In genomic region chr16:17271124-17271523, GRCm38 (mm10) we compare ENCODE assay signal across 10 mouse cellular contexts. TPM values are rescaled to one million over a fixed set of nuclear protein-coding genes. Genes with fewer than 3 reads are reported as not detected.
A peak's percentile ranks its signal among the peaks of the same experiment; 100 is the strongest.
DNase-seq lines count a peak whose midpoint lies in the region; ATAC-seq and TF ChIP-seq lines count a peak whose summit lies in the region.
"Had no signal": no experiment of that assay in that cellular context is flagged by ENCODE, and none has a peak within 500 bp of the region (broad histone marks: within the 10 kb centered on the region; RNA-seq: fewer than 3 reads in every experiment).

No protein-coding gene starts in this region.

- no peak overlapping the region for H3K9ac ChIP-seq in forebrain, postnatal 0 days
- H3K9ac ChIP-seq in midbrain, embryonic 14.5 days (replicated peaks; ENCODE audit: low read length), result no peak overlapping the region
- H3K9ac ChIP-seq in midbrain, embryonic 15.5 days, result no peak overlapping the region
- H3K9ac ChIP-seq: limb, embryonic 15.5 days had no signal

- no peak overlapping the region for H3K4me2 ChIP-seq in forebrain, postnatal 0 days (ENCODE audit: low read depth)
- H3K4me2 ChIP-seq in midbrain, embryonic 14.5 days (ENCODE audit: low read length), result no peak overlapping the region
- H3K4me2 ChIP-seq in midbrain, embryonic 15.5 days, result no peak overlapping the region
- H3K4me2 ChIP-seq: limb, embryonic 15.5 days had no signal

- ATAC-seq in forebrain, postnatal 0 days, result no peak
- ATAC-seq in midbrain, embryonic 14.5 days (ENCODE audit: low FRiP score, low TSS enrichment), result no peak
- ATAC-seq in midbrain, embryonic 15.5 days (replicated peaks), result no peak
- ATAC-seq: Patski had no signal

- TF ChIP-seq CTCF in forebrain, postnatal 0 days (IDR thresholded peaks at IDR 0.05; ENCODE audit: low read depth), result peak; percentile 36
- peak; percentile 27; the same call in 1 of the 2 replicates for TF ChIP-seq CTCF in cortical plate, adult 2 months (IDR thresholded peaks at IDR 0.05; ENCODE audit: extremely low read depth, insufficient read depth, low read length)

- H3K9me3 ChIP-seq in forebrain, postnatal 0 days (ENCODE audit: low read length), result no peaks in the 10 kb centered on the region
- H3K9me3 ChIP-seq in forebrain, embryonic 10.5 days, result peaks cover 8% of the 10 kb centered on the region; the same call in 1 of the 2 replicates
- H3K9me3 ChIP-seq in midbrain, embryonic 14.5 days (ENCODE audit: control insufficient read depth, low read length), result peaks cover 6% of the 10 kb centered on the region; the same call in 1 of the 2 replicates
- H3K9me3 ChIP-seq in midbrain, embryonic 15.5 days, result no peaks in the 10 kb centered on the region
- H3K9me3 ChIP-seq: limb, embryonic 15.5 days had no signal

- H3K36me3 ChIP-seq in forebrain, postnatal 0 days (ENCODE audit: insufficient read depth), result no peaks in the 10 kb centered on the region
- H3K36me3 ChIP-seq in forebrain, embryonic 10.5 days (replicated peaks), result no peaks in the 10 kb centered on the region
- H3K36me3 ChIP-seq in midbrain, embryonic 14.5 days (ENCODE audit: control insufficient read depth, insufficient read depth, low read length), result no peaks in the 10 kb centered on the region
- H3K36me3 ChIP-seq in midbrain, embryonic 15.5 days (replicated peaks), result no peaks in the 10 kb centered on the region
- H3K36me3 ChIP-seq: limb, embryonic 15.5 days had no signal

- WGBS in forebrain, postnatal 0 days, result 77% methylated on average over 4 of the region's 4 CpGs
- 72% methylated on average over 4 of the region's 4 CpGs for WGBS in forebrain, embryonic 10.5 days
- 75% methylated on average over 4 of the region's 4 CpGs for WGBS in midbrain, embryonic 14.5 days
- 65% methylated on average over 4 of the region's 4 CpGs for WGBS in midbrain, embryonic 15.5 days

- no peaks in the 10 kb centered on the region for H3K27me3 ChIP-seq in forebrain, postnatal 0 days (ENCODE audit: insufficient read depth, low read length)
- no peaks in the 10 kb centered on the region for H3K27me3 ChIP-seq in forebrain, embryonic 10.5 days (ENCODE audit: poor library complexity, severe bottlenecking)
- H3K27me3 ChIP-seq in midbrain, embryonic 14.5 days (ENCODE audit: control insufficient read depth, insufficient read depth, low read length), result no peaks in the 10 kb centered on the region
- H3K27me3 ChIP-seq in midbrain, embryonic 15.5 days (replicated peaks), result no peaks in the 10 kb centered on the region
- H3K27me3 ChIP-seq: limb, embryonic 15.5 days; Patski had no signal

- no peak for TF ChIP-seq POLR2A in cortical plate, adult 2 months (IDR thresholded peaks at IDR 0.05; ENCODE audit: extremely low read depth, insufficient read depth, low read length)

- H3K27ac ChIP-seq in forebrain, postnatal 0 days (ENCODE audit: low read depth, low read length), result no peak overlapping the region
- H3K27ac ChIP-seq in forebrain, embryonic 10.5 days, result no peak overlapping the region
- no peak overlapping the region for H3K27ac ChIP-seq in cortical plate, adult 2 months (ENCODE audit: insufficient read depth, low read length)
- no peak overlapping the region for H3K27ac ChIP-seq in midbrain, embryonic 14.5 days (replicated peaks; ENCODE audit: low read depth, low read length)
- no peak overlapping the region for H3K27ac ChIP-seq in midbrain, embryonic 15.5 days
- H3K27ac ChIP-seq: limb, embryonic 15.5 days had no signal

- H3K4me1 ChIP-seq in forebrain, postnatal 0 days (ENCODE audit: insufficient read depth), result no peaks in the 10 kb centered on the region
- peaks cover under 1% of the 10 kb centered on the region for H3K4me1 ChIP-seq in forebrain, embryonic 10.5 days
- H3K4me1 ChIP-seq in cortical plate, adult 2 months (ENCODE audit: control insufficient read depth, insufficient read depth, low read length), result no peaks in the 10 kb centered on the region
- no peaks in the 10 kb centered on the region for H3K4me1 ChIP-seq in midbrain, embryonic 14.5 days (ENCODE audit: control insufficient read depth, insufficient read depth, low read length)
- H3K4me1 ChIP-seq in midbrain, embryonic 15.5 days, result peaks cover under 1% of the 10 kb centered on the region; the same call in 1 of the 2 replicates
- H3K4me1 ChIP-seq: limb, embryonic 15.5 days had no signal

- no peak overlapping the region for H3K4me3 ChIP-seq in forebrain, postnatal 0 days (ENCODE audit: low read depth, low read length)
- H3K4me3 ChIP-seq in forebrain, embryonic 10.5 days, result no peak overlapping the region
- H3K4me3 ChIP-seq in cortical plate, adult 2 months (ENCODE audit: insufficient read depth, low read length), result no peak overlapping the region
- no peak overlapping the region for H3K4me3 ChIP-seq in midbrain, embryonic 14.5 days (replicated peaks; ENCODE audit: low read depth, low read length)
- no peak overlapping the region for H3K4me3 ChIP-seq in midbrain, embryonic 15.5 days
- H3K4me3 ChIP-seq: limb, embryonic 15.5 days had no signal

- no peak for DNase-seq in forebrain, postnatal 0 days
- DNase-seq in forebrain, embryonic 10.5 days (ENCODE audit: extremely low spot score, low spot score), result no peak
- DNase-seq in right cerebral cortex, postnatal 4 days, result peak; percentile 33
- no peak for DNase-seq in right cerebral cortex, postnatal 36 days (ENCODE audit: low spot score in 2 of 2)
- DNase-seq in mesoderm, embryonic 11.5 days (ENCODE audit: low read depth, low spot score), result peak; percentile 13
- no peak for DNase-seq in midbrain, embryonic 14.5 days

RNA-seq across cellular contexts. Expression of gene Tmem191c, which starts 4.8 kb away (rescaled TPM):
- 55.2 and 71.0 TPM in 2 replicates for total RNA-seq in forebrain, postnatal 0 days (2014; rRNA removed)
- 36.2 and 53.5 TPM in 2 replicates for polyA plus RNA-seq in forebrain, postnatal 0 days (2015; fragmentation: Nextera tagmentation; extraction: Ambion mirVana)
- polyA plus RNA-seq in forebrain, embryonic 10.5 days (2016; fragmentation: Nextera tagmentation; extraction: Ambion mirVana), result 7.8 and 8.8 TPM in 2 replicates
- 315 and 327 TPM in 2 replicates for polyA plus RNA-seq in cortical plate, adult 2 months (2012; rRNA removed)
- polyA plus RNA-seq in midbrain, embryonic 14.5 days (2014; fragmentation: Nextera tagmentation; extraction: Ambion mirVana), result 25.3 and 38.0 TPM in 2 replicates
- polyA plus RNA-seq in midbrain, embryonic 15.5 days (2015; fragmentation: Nextera tagmentation; extraction: Ambion mirVana), result 63.2 and 67.6 TPM in 2 replicates

RNA-seq across cellular contexts. Expression of gene Hic2, which starts 37.8 kb away (rescaled TPM):
- 10.4 and 14.9 TPM in 2 replicates for total RNA-seq in forebrain, postnatal 0 days (2014; rRNA removed)
- 2.7 and 4.3 TPM in 2 replicates for polyA plus RNA-seq in forebrain, postnatal 0 days (2015; fragmentation: Nextera tagmentation; extraction: Ambion mirVana)
- 14.7 and 16.5 TPM in 2 replicates for polyA plus RNA-seq in forebrain, embryonic 10.5 days (2016; fragmentation: Nextera tagmentation; extraction: Ambion mirVana)
- polyA plus RNA-seq in cortical plate, adult 2 months (2012; rRNA removed), result 5.7 and 6.0 TPM in 2 replicates
- 6.4 and 7.7 TPM in 2 replicates for polyA plus RNA-seq in midbrain, embryonic 14.5 days (2014; fragmentation: Nextera tagmentation; extraction: Ambion mirVana)
- 11.1 and 11.6 TPM in 2 replicates for polyA plus RNA-seq in midbrain, embryonic 15.5 days (2015; fragmentation: Nextera tagmentation; extraction: Ambion mirVana)

Comparison
In these comparisons a context has a peak if more than half of its experiments do, and no peak if none do; other contexts are left out.
1. DNase-seq: peak in right cerebral cortex, postnatal 4 days (single experiment) and mesoderm, embryonic 11.5 days (single experiment); none in forebrain, postnatal 0 days (single experiment), forebrain, embryonic 10.5 days (single experiment), right cerebral cortex, postnatal 36 days (0 of 2) and midbrain, embryonic 14.5 days (single experiment).